Mouse (Mus musculus) midbrain, embryonic 11.5 days (tissue): Measurements from ENCODE around the gene Rab28. TPM values are rescaled to one million over a fixed set of nuclear protein-coding genes. Genes with fewer than 3 reads are reported as not detected.

Source experiments
- ATAC-seq: fragments of 200-750 bp; cut with Nextera tagmentation; 2 replicates; pipeline ENCODE4 v1.8.0; 2017; ENCODE audit warnings: moderate TSS enrichment, moderate library complexity; ENCODE audit not compliant: low FRiP score
- DNase-seq: peaks from one replicate; pipeline ENCODE4 v3.0.0; 2015; ENCODE audit warnings: low spot score; ENCODE audit errors: missing footprints
- H3K27ac ChIP-seq: fragments of 300-500 bp; sonication (generic); 2 replicates; pipeline ENCODE4 v1.5.1; 2014; ENCODE audit warnings: low read depth, low read length
- H3K27me3 ChIP-seq: fragments of 300-500 bp; sonication (generic); 2 replicates; pipeline ENCODE4 v1.6.1; 2014; ENCODE audit warnings: mild to moderate bottlenecking, low read length, moderate library complexity, mixed read lengths; ENCODE audit not compliant: control insufficient read depth, insufficient read depth
- H3K36me3 ChIP-seq: fragments of 300-500 bp; sonication (generic); 2 replicates; pipeline ENCODE4 v1.6.1; 2014; ENCODE audit warnings: mild to moderate bottlenecking, low read length, moderate library complexity, mixed read lengths; ENCODE audit not compliant: control insufficient read depth, insufficient read depth
- H3K4me1 ChIP-seq: fragments of 300-500 bp; sonication (generic); 2 replicates; pipeline ENCODE4 v1.6.1; 2014; ENCODE audit warnings: low read length; ENCODE audit not compliant: control insufficient read depth, insufficient read depth
- H3K4me2 ChIP-seq: fragments of 300-500 bp; sonication (generic); 2 replicates; pipeline ENCODE4 v1.6.1; 2014; ENCODE audit warnings: mild to moderate bottlenecking, moderate library complexity
- H3K4me3 ChIP-seq: fragments of 300-500 bp; sonication (generic); 2 replicates; pipeline ENCODE4 v1.5.1; 2014; ENCODE audit warnings: low read depth, low read length
- H3K9ac ChIP-seq: fragments of 300-500 bp; sonication (generic); 2 replicates; pipeline ENCODE4 v1.6.1; 2014; ENCODE audit warnings: low read length
- H3K9me3 ChIP-seq: fragments of 300-500 bp; sonication (generic); 2 replicates; pipeline ENCODE4 v1.6.1; 2016; ENCODE audit warnings: low read length; ENCODE audit not compliant: control insufficient read depth
- WGBS: fragments of 180-500 bp; shearing (Covaris S2); extraction: QIAGEN DNeasy Blood & Tissue Kit; methylation state at CpG from one replicate; pipeline ENCODE4 v1.1.7; 2014; 5-methylcytosine and 5-hydroxymethylcytosine counted together
- polyA plus RNA-seq: library from polyadenylated mRNA; unstranded; fragments of >200 nt; fragmentation: Nextera tagmentation; extraction: Ambion mirVana; gene quantifications from 2 replicates; pipeline ENCODE4 v1.2.1, GENCODE M21; 2014

Rab28 gene
- polyA plus RNA-seq, 1 experiment from 2014 or later: 98.2 TPM

- WGBS: 86% methylated on average over 3 of the region's 3 CpGs
- DNase-seq (no peak), ATAC-seq (peak; percentile 46; the same call in 1 of the 2 replicates)
Observed at GRCm38 (mm10) chr5:41596242-41597117, 111.5 kb downstream of the Rab28 start.

GRCm38 (mm10) chr5:41595199-41595598 lies 112.8 kb downstream of the Rab28 start:
- no peak overlapping the region for H3K4me2 ChIP-seq
- DNase-seq (no peak), ATAC-seq (no peak)
- no peaks in the 10 kb centered on the region for H3K9me3 ChIP-seq
- no peak overlapping the region for H3K9ac ChIP-seq
- H3K4me1 ChIP-seq: no peaks in the 10 kb centered on the region
- H3K4me3 ChIP-seq: no peak overlapping the region
- no peak overlapping the region for H3K27ac ChIP-seq
- WGBS: 87% methylated on average over 3 of the region's 3 CpGs
- no peaks in the 10 kb centered on the region for H3K36me3 ChIP-seq
- no peaks in the 10 kb centered on the region for H3K27me3 ChIP-seq

More at GRCm38 (mm10) chr5:41596242-41597117, 111.5 kb downstream of the Rab28 start:
- no peaks in the 10 kb centered on the region for H3K36me3 ChIP-seq
- H3K27ac ChIP-seq: no peak overlapping the region
- H3K27me3 ChIP-seq: no peaks in the 10 kb centered on the region
- H3K4me1 ChIP-seq: no peaks in the 10 kb centered on the region
- no peak overlapping the region for H3K4me3 ChIP-seq
- H3K9ac ChIP-seq: no peak overlapping the region
- no peak overlapping the region for H3K4me2 ChIP-seq
- no peaks in the 10 kb centered on the region for H3K9me3 ChIP-seq

- H3K4me2 ChIP-seq: no peak overlapping the region
- H3K9ac ChIP-seq: no peak overlapping the region
- no peak overlapping the region for H3K27ac ChIP-seq
- DNase-seq (peak; percentile 39), ATAC-seq (no peak)
- no peaks in the 10 kb centered on the region for H3K9me3 ChIP-seq
- H3K4me1 ChIP-seq: no peaks in the 10 kb centered on the region
- no peaks in the 10 kb centered on the region for H3K36me3 ChIP-seq
- no peaks in the 10 kb centered on the region for H3K27me3 ChIP-seq
- WGBS: 84% methylated on average over 2 of the region's 2 CpGs
- no peak overlapping the region for H3K4me3 ChIP-seq
Observed at GRCm38 (mm10) chr5:41578051-41578450, 129.9 kb downstream of the Rab28 start.

Other genes with a start within 250 kb of the Rab28 start
- 0.27 TPM in 1 of 2 replicates, not detected in the other for gene Nkx3-2, start 56.3 kb upstream of the Rab28 start, polyA plus RNA-seq
- 24.5 and 24.6 TPM in 2 replicates for gene Bod1l, start 136.2 kb upstream of the Rab28 start, polyA plus RNA-seq